Mouse (Mus musculus): ENCODE data around the gene Majin. TPM values are rescaled to one million over a fixed set of nuclear protein-coding genes. Genes with fewer than 3 reads are reported as not detected.

Gene Majin
- polyA plus RNA-seq, 1 experiment, result not detected

DNA sequence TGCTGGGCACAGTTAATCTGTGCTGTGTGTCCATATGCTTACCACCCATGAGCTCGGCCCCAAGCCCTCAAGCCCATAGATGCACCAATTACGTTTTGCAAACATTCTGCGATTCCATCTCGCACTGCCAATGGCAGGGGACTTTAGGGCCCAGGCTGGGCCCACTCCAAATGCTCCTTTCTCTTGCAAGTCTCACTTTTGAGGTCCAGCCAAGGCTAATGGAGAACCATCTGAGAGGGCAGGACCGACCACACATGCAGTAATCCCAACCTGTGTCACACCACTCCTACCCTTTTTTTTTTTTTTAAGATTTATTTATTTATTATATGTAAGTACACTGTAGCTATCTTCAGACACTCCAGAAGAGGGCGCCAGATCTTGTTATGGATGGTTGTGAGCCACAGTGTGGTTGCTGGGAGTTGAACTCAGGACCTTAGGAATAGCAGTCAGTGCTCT is 81.6 kb downstream of the Majin start:
- no peaks in the 10 kb centered on the region for H3K79me2 ChIP-seq (ENCODE audit: control insufficient read depth, insufficient read depth)
- H3K27me3 ChIP-seq (ENCODE audit: control insufficient read depth, insufficient read depth, insufficient read length), result no peaks in the 10 kb centered on the region
- no peak overlapping the region for H3K4me2 ChIP-seq (ENCODE audit: low read depth)
- no peak overlapping the region for H3K4me3 ChIP-seq
- TF ChIP-seq POLR2A (IDR thresholded peaks at IDR 0.05; ENCODE audit: insufficient read length, low read depth) (no peak), CEBPB (IDR thresholded peaks at IDR 0.05; ENCODE audit: insufficient read depth, poor library complexity, severe bottlenecking) (no peak), E2F4 (IDR thresholded peaks at IDR 0.05; ENCODE audit: insufficient read depth) (no peak), REST (IDR thresholded peaks at IDR 0.05; ENCODE audit: insufficient read depth, insufficient read length) (no peak), TCF3 (IDR thresholded peaks at IDR 0.05; ENCODE audit: insufficient read length, low read depth) (no peak), SRF (IDR thresholded peaks at IDR 0.05; ENCODE audit: control insufficient read depth, insufficient read length, low read depth) (no peak), POLR2AphosphoS2 (IDR thresholded peaks at IDR 0.05; ENCODE audit: insufficient read length, low read depth) (no peak), TCF12 (IDR thresholded peaks at IDR 0.05; ENCODE audit: insufficient read depth, poor library complexity, severe bottlenecking) (no peak), USF1 (IDR thresholded peaks at IDR 0.05; ENCODE audit: low read depth) (no peak), MYOD1 (IDR thresholded peaks at IDR 0.05; ENCODE audit: control insufficient read depth in 1 of 3, insufficient read length in 2 of 3, low read depth in 2 of 3) (no peak), MAX (IDR thresholded peaks at IDR 0.05; ENCODE audit: low read depth) (no peak), MYOG (IDR thresholded peaks at IDR 0.05; ENCODE audit: control insufficient read depth in 1 of 3, insufficient read depth in 1 of 3, insufficient read length in 2 of 3, low read depth in 2 of 3) (no peak)
- peaks cover under 1% of the 10 kb centered on the region for H3K36me3 ChIP-seq (ENCODE audit: control insufficient read depth, insufficient read depth)
- H3ac ChIP-seq (ENCODE audit: control insufficient read depth, insufficient read length), result no peak overlapping the region

DNA sequence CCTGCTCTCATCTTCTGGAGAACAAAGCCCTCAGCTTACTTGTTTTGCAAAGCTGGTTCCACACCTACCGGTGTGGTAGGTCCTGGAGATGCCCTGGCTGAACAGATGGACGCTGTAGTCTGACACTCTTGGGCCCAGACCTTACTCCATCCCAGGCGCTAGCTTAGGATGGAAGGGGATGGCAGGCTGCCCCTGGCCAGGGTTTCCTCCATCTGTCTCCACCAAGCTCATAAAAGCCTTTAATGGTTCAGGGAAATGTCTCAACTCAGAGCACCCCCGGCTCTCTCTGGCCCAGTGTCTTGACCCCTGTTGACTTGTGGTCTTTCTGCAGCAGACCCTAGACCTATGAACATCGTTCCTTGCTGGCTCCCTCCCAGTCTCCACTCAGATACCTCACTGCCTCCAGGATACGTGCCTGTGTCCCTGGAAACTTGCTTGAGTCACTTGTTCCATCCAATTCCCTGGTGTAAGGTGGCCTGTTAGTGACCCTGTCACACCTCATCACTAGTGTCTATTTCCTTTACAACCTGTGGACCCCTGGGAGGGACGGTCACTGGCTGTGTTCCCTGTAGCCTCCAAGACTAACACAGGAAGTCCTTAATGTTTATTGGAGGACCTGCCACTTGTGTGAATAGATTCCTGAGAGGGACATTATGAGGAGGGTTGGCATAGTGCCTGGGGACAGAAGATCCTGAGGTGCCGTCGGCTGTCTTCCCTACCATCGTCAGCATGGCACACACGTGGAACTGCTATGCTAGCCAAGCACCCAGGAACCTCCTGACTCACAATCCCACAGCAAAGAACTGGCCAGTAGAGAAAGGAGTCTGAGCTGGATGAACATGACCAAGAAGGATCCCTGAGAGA is 83.3 kb downstream of the Majin start:
- Histone ChIP-seq H3K36me3 (ENCODE audit: control insufficient read depth, insufficient read depth) (no peaks in the 10 kb centered on the region), H3K4me2 (ENCODE audit: low read depth) (peak overlapping the region; percentile 58), H3ac (ENCODE audit: control insufficient read depth, insufficient read length) (no peak overlapping the region), H3K4me3 (no peak overlapping the region), H3K27me3 (ENCODE audit: control insufficient read depth, insufficient read depth, insufficient read length) (no peaks in the 10 kb centered on the region), H3K79me2 (ENCODE audit: control insufficient read depth, insufficient read depth) (no peaks in the 10 kb centered on the region)
- TF ChIP-seq MAX (IDR thresholded peaks at IDR 0.05; ENCODE audit: low read depth) (no peak), CEBPB (IDR thresholded peaks at IDR 0.05; ENCODE audit: insufficient read depth, poor library complexity, severe bottlenecking) (no peak), TCF3 (IDR thresholded peaks at IDR 0.05; ENCODE audit: insufficient read length, low read depth) (no peak), TCF12 (IDR thresholded peaks at IDR 0.05; ENCODE audit: insufficient read depth, poor library complexity, severe bottlenecking) (no peak), REST (IDR thresholded peaks at IDR 0.05; ENCODE audit: insufficient read depth, insufficient read length) (no peak)

DNA sequence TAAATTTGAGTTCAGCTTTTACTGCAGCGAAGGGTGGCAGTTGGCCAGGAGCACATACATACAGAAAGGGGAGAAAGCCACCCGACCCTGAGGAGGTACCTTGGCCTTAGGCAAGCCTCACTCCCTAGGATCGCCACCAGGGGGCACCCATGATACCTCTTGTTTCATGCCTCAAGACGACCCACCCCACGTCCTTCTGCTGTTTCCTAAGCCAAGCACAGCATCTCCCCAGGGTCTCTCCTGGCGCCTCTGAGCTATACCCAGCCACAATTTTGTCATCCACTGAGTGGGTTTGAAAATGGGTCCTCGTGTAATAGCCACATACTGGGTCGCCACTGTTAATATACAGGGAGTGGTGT is 84.0 kb downstream of the Majin start:
- no peaks in the 10 kb centered on the region for H3K27me3 ChIP-seq (ENCODE audit: control insufficient read depth, insufficient read depth, insufficient read length)

DNA sequence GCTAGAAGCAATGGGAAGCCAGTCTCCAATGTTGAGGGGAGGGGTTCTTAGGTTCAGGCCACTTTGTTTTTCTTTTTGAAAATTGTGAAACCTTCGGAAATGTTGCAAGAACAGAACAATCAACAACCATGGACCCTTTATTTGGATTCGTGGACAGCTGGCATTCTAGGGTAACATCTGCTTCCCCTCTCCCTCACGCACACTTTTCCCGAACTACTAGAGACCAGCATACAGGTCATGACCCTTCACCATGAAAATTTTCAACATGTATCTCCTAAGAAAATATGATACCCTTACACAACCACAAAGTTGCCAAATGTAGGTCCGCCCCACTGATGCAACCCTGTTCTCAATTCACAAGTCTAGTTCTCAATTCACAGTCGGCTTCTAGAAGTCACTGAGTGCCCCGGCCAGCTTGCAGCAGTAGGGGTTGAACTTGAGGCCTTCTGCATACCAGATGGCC is 84.5 kb downstream of the Majin start:
- Histone ChIP-seq H3K4me2 (ENCODE audit: low read depth) (peak overlapping the region; percentile 58), H3K4me3 (no peak overlapping the region), H3ac (ENCODE audit: control insufficient read depth, insufficient read length) (no peak overlapping the region), H3K36me3 (ENCODE audit: control insufficient read depth, insufficient read depth) (no peaks in the 10 kb centered on the region), H3K79me2 (ENCODE audit: control insufficient read depth, insufficient read depth) (no peaks in the 10 kb centered on the region), H3K27me3 (ENCODE audit: control insufficient read depth, insufficient read depth, insufficient read length) (no peaks in the 10 kb centered on the region)
- no peak for TF ChIP-seq REST (IDR thresholded peaks at IDR 0.05; ENCODE audit: insufficient read depth, insufficient read length)
- TF ChIP-seq MYOD1 (IDR thresholded peaks at IDR 0.05; ENCODE audit: control insufficient read depth in 1 of 3, insufficient read length in 2 of 3, low read depth in 2 of 3), result peak in 2 of 3 experiments; percentile 10 to 20
- peak; percentile 74 for TF ChIP-seq CEBPB (IDR thresholded peaks at IDR 0.05; ENCODE audit: insufficient read depth, poor library complexity, severe bottlenecking)

More for the DNA sequence above, 84.0 kb downstream of the Majin start:
- no peaks in the 10 kb centered on the region for H3K36me3 ChIP-seq (ENCODE audit: control insufficient read depth, insufficient read depth)
- peak overlapping the region; percentile 58 for H3K4me2 ChIP-seq (ENCODE audit: low read depth)
- no peaks in the 10 kb centered on the region for H3K79me2 ChIP-seq (ENCODE audit: control insufficient read depth, insufficient read depth)
- TF ChIP-seq REST (IDR thresholded peaks at IDR 0.05; ENCODE audit: insufficient read depth, insufficient read length), result no peak
- TF ChIP-seq POLR2AphosphoS2 (IDR thresholded peaks at IDR 0.05; ENCODE audit: insufficient read length, low read depth), result no peak
- TF ChIP-seq TCF3 (IDR thresholded peaks at IDR 0.05; ENCODE audit: insufficient read length, low read depth), result no peak
- TF ChIP-seq CEBPB (IDR thresholded peaks at IDR 0.05; ENCODE audit: insufficient read depth, poor library complexity, severe bottlenecking), result no peak
- no peak for TF ChIP-seq TCF12 (IDR thresholded peaks at IDR 0.05; ENCODE audit: insufficient read depth, poor library complexity, severe bottlenecking)
- TF ChIP-seq MYOG (IDR thresholded peaks at IDR 0.05; ENCODE audit: control insufficient read depth in 1 of 3, insufficient read depth in 1 of 3, insufficient read length in 2 of 3, low read depth in 2 of 3), result no peak
- no peak for TF ChIP-seq POLR2A (IDR thresholded peaks at IDR 0.05; ENCODE audit: insufficient read length, low read depth)
- no peak for TF ChIP-seq USF1 (IDR thresholded peaks at IDR 0.05; ENCODE audit: low read depth)
- TF ChIP-seq MYOD1 (IDR thresholded peaks at IDR 0.05; ENCODE audit: control insufficient read depth in 1 of 3, insufficient read length in 2 of 3, low read depth in 2 of 3), result no peak
- TF ChIP-seq MAX (IDR thresholded peaks at IDR 0.05; ENCODE audit: low read depth), result no peak
- no peak for TF ChIP-seq SRF (IDR thresholded peaks at IDR 0.05; ENCODE audit: control insufficient read depth, insufficient read length, low read depth)
- TF ChIP-seq E2F4 (IDR thresholded peaks at IDR 0.05; ENCODE audit: insufficient read depth), result no peak
- H3K4me3 ChIP-seq, result no peak overlapping the region
- no peak overlapping the region for H3ac ChIP-seq (ENCODE audit: control insufficient read depth, insufficient read length)
